7 mouse cellular contexts compared by ENCODE assay signal in genomic region chr4:134913413-134913812, GRCm38 (mm10). TPM values are rescaled to one million over a fixed set of nuclear protein-coding genes. Genes with fewer than 3 reads are reported as not detected.
A peak's percentile ranks its signal among the peaks of the same experiment; 100 is the strongest.
DNase-seq lines count a peak whose midpoint lies in the region; TF ChIP-seq lines count a peak whose summit lies in the region.

No protein-coding gene starts in this region.

- H3K9me3 ChIP-seq in megakaryocyte, embryonic 14.5 days = no peaks in the 10 kb centered on the region

- H3K27me3 ChIP-seq in megakaryocyte, embryonic 14.5 days (replicated peaks) = no peaks in the 10 kb centered on the region

- TF ChIP-seq POLR2A in bone marrow, adult 2 months (IDR thresholded peaks at IDR 0.05; ENCODE audit: borderline replicate concordance, control insufficient read depth, low read depth, low read length) = no peak
- TF ChIP-seq POLR2A in embryonic fibroblast, embryonic 13.5 days (IDR thresholded peaks at IDR 0.05; ENCODE audit: low read depth, low read length) = no peak

- intact Hi-C loops in heart, postnatal 36 days (cut with DNase I) = no loop called here
- intact Hi-C loops in left cerebral cortex, postnatal 14 days (cut with DNase I) = no loop called here

- peak; percentile 87 for TF ChIP-seq CTCF in bone marrow, adult 2 months (IDR thresholded peaks at IDR 0.05; ENCODE audit: control insufficient read depth, insufficient read depth, low read length)
- TF ChIP-seq CTCF in embryonic fibroblast, embryonic 13.5 days (IDR thresholded peaks at IDR 0.05; ENCODE audit: borderline replicate concordance, insufficient read depth, low read length) = peak; percentile 47; the same call in 1 of the 2 replicates

- 28% methylated on average over 3 of the region's 3 CpGs for WGBS in bone marrow, adult 2 months

- peak overlapping the region; percentile 37 for H3K4me3 ChIP-seq in bone marrow, adult 2 months (replicated peaks; ENCODE audit: control insufficient read depth, low read depth, low read length)
- no peak overlapping the region for H3K4me3 ChIP-seq in embryonic fibroblast, embryonic 13.5 days (ENCODE audit: insufficient read depth, low read length)
- H3K4me3 ChIP-seq in megakaryocyte, embryonic 14.5 days (replicated peaks) = peak overlapping the region; percentile 97

- H3K4me1 ChIP-seq in bone marrow, adult 2 months (ENCODE audit: control insufficient read depth, insufficient read depth, low read length) = peaks cover 8% of the 10 kb centered on the region
- peaks cover 3% of the 10 kb centered on the region; the same call in 1 of the 2 replicates for H3K4me1 ChIP-seq in embryonic fibroblast, embryonic 13.5 days (ENCODE audit: control insufficient read depth, insufficient read depth, low read length)
- peaks cover 59% of the 10 kb centered on the region for H3K4me1 ChIP-seq in megakaryocyte, embryonic 14.5 days

- DNase-seq in MEL-GATA-1-ER (ENCODE audit: extremely low read depth, low read depth) = peak; percentile 61
- peak; percentile 71 to 81 for DNase-seq in heart, postnatal 36 days
- DNase-seq in left cerebral cortex, postnatal 14 days (ENCODE audit: low spot score in 2 of 2) = peak; percentile 70
- peak; percentile 74 for DNase-seq in spleen, adult 12 weeks (ENCODE audit: low spot score)

- peaks cover 41% of the 10 kb centered on the region for H3K36me3 ChIP-seq in megakaryocyte, embryonic 14.5 days (replicated peaks; ENCODE audit: low read length)

- no peak overlapping the region for H3K27ac ChIP-seq in bone marrow, adult 2 months (ENCODE audit: control insufficient read depth, insufficient read depth, low read depth, low read length, poor library complexity)
- no peak overlapping the region for H3K27ac ChIP-seq in embryonic fibroblast, embryonic 13.5 days (ENCODE audit: insufficient read depth, low read length)

RNA-seq across cellular contexts. Expression of gene Tmem50a, which starts 1.4 kb away (rescaled TPM):
- polyA plus RNA-seq in bone marrow, adult 2 months (2011; ENCODE audit: insufficient read depth, insufficient read length, low replicate concordance, missing spikeins) = 103 and 127 TPM in 2 replicates
- polyA plus RNA-seq in embryonic fibroblast, embryonic 13.5 days (2011; ENCODE audit: insufficient read length, low read depth, missing spikeins) = 156 and 191 TPM in 2 replicates
- total RNA-seq in heart, postnatal 36 days (2021) = 10 to 100 TPM; 65.8 to 71.3 TPM
- 100 to 1,000 TPM; 125 to 129 TPM for total RNA-seq in left cerebral cortex, postnatal 14 days (2021)
- polyA plus RNA-seq in megakaryocyte, embryonic 14.5 days (2012; ENCODE audit: insufficient read depth, low replicate concordance) = 8.9 and 16.9 TPM in 2 replicates

RNA-seq across cellular contexts. Expression of gene Rsrp1, which starts 10.0 kb away (rescaled TPM):
- polyA plus RNA-seq in bone marrow, adult 2 months (2011; ENCODE audit: insufficient read depth, insufficient read length, low replicate concordance, missing spikeins) = 590 and 975 TPM in 2 replicates
- polyA plus RNA-seq in embryonic fibroblast, embryonic 13.5 days (2011; ENCODE audit: insufficient read length, low read depth, missing spikeins) = 257 and 312 TPM in 2 replicates
- total RNA-seq in heart, postnatal 36 days (2021) = 100 to 1,000 TPM; 129 to 206 TPM
- total RNA-seq in left cerebral cortex, postnatal 14 days (2021) = 100 to 1,000 TPM; 261 to 276 TPM
- polyA plus RNA-seq in megakaryocyte, embryonic 14.5 days (2012; ENCODE audit: insufficient read depth, low replicate concordance) = 176 and 605 TPM in 2 replicates

RNA-seq across cellular contexts. Expression of gene Syf2, which starts 17.3 kb away (rescaled TPM):
- polyA plus RNA-seq in bone marrow, adult 2 months (2011; ENCODE audit: insufficient read depth, insufficient read length, low replicate concordance, missing spikeins) = 113 and 165 TPM in 2 replicates
- polyA plus RNA-seq in embryonic fibroblast, embryonic 13.5 days (2011; ENCODE audit: insufficient read length, low read depth, missing spikeins) = 46.6 and 48.8 TPM in 2 replicates
- 10 to 100 TPM; 56.1 to 65.6 TPM for total RNA-seq in heart, postnatal 36 days (2021)
- 10 to 100 TPM; 39.0 to 39.1 TPM for total RNA-seq in left cerebral cortex, postnatal 14 days (2021)
- polyA plus RNA-seq in megakaryocyte, embryonic 14.5 days (2012; ENCODE audit: insufficient read depth, low replicate concordance) = 6.0 and 63.1 TPM in 2 replicates

RNA-seq across cellular contexts. Expression of gene Rhd, which starts 49.1 kb away (rescaled TPM):
- 147 and 211 TPM in 2 replicates for polyA plus RNA-seq in bone marrow, adult 2 months (2011; ENCODE audit: insufficient read depth, insufficient read length, low replicate concordance, missing spikeins)
- polyA plus RNA-seq in embryonic fibroblast, embryonic 13.5 days (2011; ENCODE audit: insufficient read length, low read depth, missing spikeins) = 0.51 and 0.72 TPM in 2 replicates
- 1 to 10 TPM; 2.8 to 3.0 TPM for total RNA-seq in heart, postnatal 36 days (2021)
- total RNA-seq in left cerebral cortex, postnatal 14 days (2021) = not detected
- not detected in 2 replicates for polyA plus RNA-seq in megakaryocyte, embryonic 14.5 days (2012; ENCODE audit: insufficient read depth, low replicate concordance)
